Mouse (Mus musculus) liver, postnatal 0 days (tissue): Measurements from ENCODE around the gene Palld. TPM values are rescaled to one million over a fixed set of nuclear protein-coding genes. Genes with fewer than 3 reads are reported as not detected.

Experiments
- ATAC-seq: fragments of 200-750 bp; cut with Nextera tagmentation; 2 replicates; pipeline ENCODE4 v1.8.0; 2017; ENCODE audit warnings: mild to moderate bottlenecking, moderate library complexity
- DNase-seq: peaks from one replicate; pipeline ENCODE4 v3.0.0-alpha.2; 2016
- H3K27ac ChIP-seq: fragments of 300-500 bp; sonication (generic); 2 replicates; pipeline ENCODE4 v1.5.1; 2014; ENCODE audit warnings: antibody characterized with exemption, moderate library complexity, mild to moderate bottlenecking, low read depth
- H3K27me3 ChIP-seq: fragments of 300-500 bp; sonication (generic); 2 replicates; pipeline ENCODE4 v1.6.1; 2014; ENCODE audit warnings: low read length, control low read depth, mixed read lengths; ENCODE audit not compliant: insufficient read depth
- H3K36me3 ChIP-seq: fragments of 300-500 bp; sonication (generic); replicated peaks from 2 replicates; pipeline ENCODE4 v1.6.1; 2014; ENCODE audit warnings: mild to moderate bottlenecking, control low read depth, low read length, moderate library complexity, mixed read lengths; ENCODE audit not compliant: insufficient read depth
- H3K4me1 ChIP-seq: fragments of 300-500 bp; sonication (generic); 2 replicates; pipeline ENCODE4 v1.6.1; 2014; ENCODE audit warnings: antibody characterized with exemption, mild to moderate bottlenecking, control low read depth; ENCODE audit not compliant: insufficient read depth
- H3K4me2 ChIP-seq: fragments of 300-500 bp; sonication (generic); 2 replicates; pipeline ENCODE4 v1.6.1; 2014; ENCODE audit warnings: low read depth, mild to moderate bottlenecking, low read length, moderate library complexity, mixed read lengths
- H3K4me3 ChIP-seq: fragments of 300-500 bp; sonication (generic); 2 replicates; pipeline ENCODE4 v1.5.1; 2014; ENCODE audit warnings: low read depth, low read length
- H3K9ac ChIP-seq: fragments of 300-500 bp; sonication (generic); replicated peaks from 2 replicates; pipeline ENCODE4 v1.6.1; 2014; ENCODE audit warnings: mild to moderate bottlenecking, moderate library complexity
- H3K9me3 ChIP-seq: fragments of 300-500 bp; sonication (generic); 2 replicates; pipeline ENCODE4 v1.6.1; 2016; ENCODE audit warnings: mild to moderate bottlenecking, control low read depth, low read length, mixed read lengths
- CTCF ChIP-seq: sonication (generic); IDR thresholded peaks from 2 replicates; pipeline ENCODE4 v1.5.1; 2016; ENCODE audit warnings: antibody characterized with exemption, low read depth
- EP300 ChIP-seq: IDR thresholded peaks from 2 replicates; pipeline ENCODE4 v1.6.1; 2016; ENCODE audit warnings: antibody characterized with exemption, low read depth, mild to moderate bottlenecking
- WGBS: fragments of 180-500 bp; shearing (Covaris S2); extraction: QIAGEN DNeasy Blood & Tissue Kit; methylation state at CpG from one replicate; pipeline ENCODE4 v1.1.7; 2014; ENCODE audit not compliant: insufficient replicate concordance; 5-methylcytosine and 5-hydroxymethylcytosine counted together
- polyA plus RNA-seq: library from polyadenylated mRNA; unstranded; fragments of >200 nt; fragmentation: Nextera tagmentation; extraction: Ambion mirVana; gene quantifications from 2 replicates; pipeline ENCODE4 v1.2.1, GENCODE M21; 2015

Gene Palld
- polyA plus RNA-seq, 1 experiment from 2014 or later = 11.7 TPM

DNA sequence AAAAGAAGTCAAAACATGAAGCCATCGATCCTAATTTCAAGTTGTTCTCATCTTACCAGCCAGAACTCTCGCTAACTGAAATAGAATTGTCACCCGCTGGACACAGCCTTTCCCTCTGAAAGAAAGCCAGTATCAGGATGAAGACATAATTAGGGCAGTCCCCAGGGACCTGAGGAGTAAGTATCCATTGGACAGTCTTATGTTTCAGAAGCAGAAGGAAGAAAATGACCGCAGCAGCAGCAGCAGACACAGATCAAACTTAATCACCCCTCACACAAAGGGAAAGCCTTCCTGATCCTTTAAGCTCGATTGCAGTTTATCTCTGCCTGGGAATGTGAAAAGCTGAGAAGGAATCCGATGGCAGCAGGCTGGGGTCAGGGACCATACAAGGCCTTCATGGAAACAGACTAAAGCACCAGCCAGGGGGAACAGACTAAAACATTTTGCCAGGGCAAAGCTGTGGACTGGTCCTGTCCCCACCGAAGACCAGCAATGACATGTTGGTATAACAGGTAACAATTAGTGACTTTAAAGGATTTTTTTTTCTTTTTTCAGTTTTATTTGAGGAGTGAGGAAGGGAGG lies 53.8 kb downstream of the Palld start:
- TF ChIP-seq CTCF = no peak
- TF ChIP-seq EP300 = no peak
- no peaks in the 10 kb centered on the region for H3K9me3 ChIP-seq
- H3K4me2 ChIP-seq = no peak overlapping the region
- ATAC-seq (no peak), DNase-seq (no peak)
- no peaks in the 10 kb centered on the region for H3K4me1 ChIP-seq
- H3K36me3 ChIP-seq = no peaks in the 10 kb centered on the region
- H3K27ac ChIP-seq = no peak overlapping the region
- no peak overlapping the region for H3K9ac ChIP-seq
- no peak overlapping the region for H3K4me3 ChIP-seq
- H3K27me3 ChIP-seq = no peaks in the 10 kb centered on the region
- WGBS = 65% methylated on average over 7 of the region's 7 CpGs

DNA sequence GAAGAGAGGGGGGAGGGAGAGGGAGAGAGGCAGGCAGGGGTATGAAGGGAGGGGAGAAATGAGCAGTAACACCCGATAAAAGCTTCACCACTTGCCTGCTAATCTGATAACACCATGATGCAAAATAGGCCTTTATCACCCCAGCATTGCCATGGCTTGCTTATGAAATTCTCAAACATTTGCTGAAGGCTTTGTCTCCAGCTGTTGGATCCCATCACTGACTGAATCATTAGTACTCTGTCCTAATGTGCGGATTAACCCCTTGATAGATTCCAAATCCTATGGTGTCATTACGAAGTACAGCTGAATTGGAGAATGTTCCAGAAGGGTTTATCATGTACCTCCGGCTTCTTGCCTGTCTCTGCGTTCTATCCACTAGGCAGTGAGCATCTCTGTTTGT lies 55.0 kb downstream of the Palld start:
- DNase-seq (no peak), ATAC-seq (no peak)
- Histone ChIP-seq H3K27ac (no peak overlapping the region), H3K4me1 (no peaks in the 10 kb centered on the region), H3K9me3 (no peaks in the 10 kb centered on the region), H3K9ac (no peak overlapping the region), H3K4me3 (no peak overlapping the region), H3K4me2 (no peak overlapping the region), H3K36me3 (no peaks in the 10 kb centered on the region), H3K27me3 (no peaks in the 10 kb centered on the region)
- TF ChIP-seq EP300 = no peak
- TF ChIP-seq CTCF = no peak
- WGBS = 75% methylated on average over 5 of the region's 5 CpGs

DNA sequence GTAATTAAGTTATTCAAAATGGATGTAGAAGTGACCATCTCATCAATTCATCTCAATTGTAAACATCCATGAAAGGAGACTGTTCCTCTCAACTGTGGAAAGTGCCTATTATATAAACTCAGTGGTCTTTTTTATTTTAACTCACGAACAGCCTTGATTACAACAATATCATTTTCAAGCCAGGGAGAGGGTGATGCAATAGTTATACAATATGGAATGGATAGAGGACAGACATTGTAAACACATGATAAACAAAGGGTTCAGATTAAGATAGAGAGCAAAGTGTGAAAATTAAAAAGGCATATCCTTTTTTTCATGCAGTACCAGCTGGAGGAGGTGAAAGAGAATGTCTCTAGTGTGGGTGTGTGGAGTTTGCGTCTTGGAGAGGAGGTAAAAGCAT lies 57.5 kb downstream of the Palld start:
- TF ChIP-seq EP300 = no peak
- TF ChIP-seq CTCF = no peak
- no peak overlapping the region for H3K27ac ChIP-seq
- 76% methylated on average over 2 of the region's 2 CpGs for WGBS
- H3K4me3 ChIP-seq = no peak overlapping the region
- DNase-seq (no peak), ATAC-seq (no peak)
- no peaks in the 10 kb centered on the region for H3K27me3 ChIP-seq
- no peaks in the 10 kb centered on the region for H3K36me3 ChIP-seq
- H3K4me1 ChIP-seq = no peaks in the 10 kb centered on the region
- H3K4me2 ChIP-seq = no peak overlapping the region
- no peak overlapping the region for H3K9ac ChIP-seq
- no peaks in the 10 kb centered on the region for H3K9me3 ChIP-seq

DNA sequence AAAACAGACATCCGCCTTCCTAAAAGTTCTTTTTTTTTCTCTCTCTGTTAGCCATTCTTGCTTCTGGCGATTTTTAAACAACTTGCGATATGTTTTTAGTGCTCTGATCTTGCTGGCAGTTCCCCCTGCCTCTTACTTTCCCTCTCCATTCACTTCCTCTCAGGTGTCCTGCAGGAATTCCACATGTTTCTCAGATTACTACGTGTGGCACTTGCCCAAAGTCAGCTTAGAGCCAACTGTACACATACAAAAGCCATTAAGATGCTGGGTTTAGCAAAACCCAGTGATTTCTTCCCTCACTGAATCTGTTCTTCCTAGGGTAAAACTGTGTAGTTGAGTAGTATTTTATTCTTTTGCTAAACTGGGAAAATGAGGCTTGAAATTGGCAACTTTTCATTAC lies 57.9 kb downstream of the Palld start:
- H3K27ac ChIP-seq = no peak overlapping the region
- no peak overlapping the region for H3K4me3 ChIP-seq
- no peaks in the 10 kb centered on the region for H3K9me3 ChIP-seq
- H3K9ac ChIP-seq = no peak overlapping the region
- ATAC-seq (no peak), DNase-seq (no peak)
- H3K4me1 ChIP-seq = no peaks in the 10 kb centered on the region
- TF ChIP-seq EP300 (no peak), CTCF (no peak)
- 73% methylated on average over 4 of the region's 4 CpGs for WGBS
- no peaks in the 10 kb centered on the region for H3K36me3 ChIP-seq
- H3K27me3 ChIP-seq = no peaks in the 10 kb centered on the region
- no peak overlapping the region for H3K4me2 ChIP-seq

DNA sequence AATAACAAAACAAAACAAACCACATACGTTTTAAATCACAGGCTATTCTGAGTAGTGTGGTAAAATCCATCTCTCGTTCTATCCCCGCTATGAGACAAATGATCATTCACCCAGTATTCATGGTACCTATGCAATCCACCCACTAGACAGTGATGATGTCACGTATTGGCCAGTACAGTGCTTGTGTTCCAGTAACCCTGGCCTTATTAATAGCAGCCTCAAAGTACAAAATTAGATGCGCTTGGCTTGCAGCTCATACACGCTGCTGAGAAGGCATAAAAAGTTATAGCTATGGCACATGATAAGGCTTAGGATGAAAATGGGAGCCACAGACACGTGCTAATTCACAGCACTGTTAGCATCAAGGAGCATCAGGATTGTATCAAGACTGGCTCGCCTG lies 58.7 kb downstream of the Palld start:
- Histone ChIP-seq H3K9me3 (no peaks in the 10 kb centered on the region), H3K36me3 (no peaks in the 10 kb centered on the region), H3K9ac (no peak overlapping the region), H3K4me2 (no peak overlapping the region), H3K4me1 (no peaks in the 10 kb centered on the region), H3K27me3 (no peaks in the 10 kb centered on the region), H3K4me3 (no peak overlapping the region), H3K27ac (no peak overlapping the region)
- 80% methylated on average over 8 of the region's 8 CpGs for WGBS
- DNase-seq (no peak), ATAC-seq (no peak)
- TF ChIP-seq EP300 = no peak
- no peak for TF ChIP-seq CTCF

DNA sequence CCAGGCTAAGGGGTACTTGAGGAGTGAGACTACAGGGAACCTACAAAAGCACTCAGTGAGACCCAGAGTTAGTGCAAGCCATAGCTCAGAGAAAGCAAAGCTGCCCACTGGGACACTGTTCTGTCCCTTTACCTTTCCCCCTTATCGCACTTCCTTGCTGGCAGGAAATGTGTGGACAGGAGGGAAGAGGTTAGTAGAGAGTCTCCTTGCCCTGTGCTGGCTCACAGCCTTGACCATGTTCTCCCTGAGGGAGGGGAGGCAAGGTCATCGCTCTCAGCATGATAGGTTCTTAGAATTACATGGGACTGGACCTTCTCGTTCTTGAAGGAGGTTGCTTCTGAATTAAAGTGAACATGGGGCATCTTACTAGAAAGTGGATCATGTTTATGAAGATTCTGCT lies 69.3 kb downstream of the Palld start:
- no peak overlapping the region for H3K9ac ChIP-seq
- no peak overlapping the region for H3K4me2 ChIP-seq
- H3K4me1 ChIP-seq = no peaks in the 10 kb centered on the region
- H3K36me3 ChIP-seq = no peaks in the 10 kb centered on the region
- no peak overlapping the region for H3K27ac ChIP-seq
- no peaks in the 10 kb centered on the region for H3K27me3 ChIP-seq
- no peak for TF ChIP-seq CTCF
- no peak for TF ChIP-seq EP300
- no peaks in the 10 kb centered on the region for H3K9me3 ChIP-seq
- 75% methylated on average over 3 of the region's 3 CpGs for WGBS
- DNase-seq (no peak), ATAC-seq (no peak)
- H3K4me3 ChIP-seq = no peak overlapping the region

DNA sequence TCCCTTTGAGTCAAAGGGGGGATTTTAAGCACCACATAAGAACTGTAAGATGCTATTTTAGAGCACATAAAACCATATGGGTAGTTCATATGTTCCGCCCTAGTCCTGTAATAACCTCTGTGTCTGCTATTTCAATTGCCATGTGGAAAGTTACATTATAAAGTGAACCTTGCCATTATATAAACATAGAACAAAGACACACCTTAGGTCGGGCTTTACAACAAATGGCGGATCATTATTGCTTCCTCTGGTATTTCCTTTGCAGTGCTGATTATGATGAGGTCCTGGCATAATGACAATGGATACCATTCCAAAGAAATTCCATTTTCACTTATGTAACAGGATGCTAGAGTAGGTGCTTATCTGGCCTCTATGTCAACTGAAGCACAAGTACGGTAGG lies 70.5 kb downstream of the Palld start:
- no peak overlapping the region for H3K4me3 ChIP-seq
- no peak overlapping the region for H3K9ac ChIP-seq
- H3K36me3 ChIP-seq = no peaks in the 10 kb centered on the region
- H3K4me1 ChIP-seq = no peaks in the 10 kb centered on the region
- TF ChIP-seq EP300 (no peak), CTCF (no peak)
- WGBS = 70% methylated on average over 4 of the region's 4 CpGs
- H3K27me3 ChIP-seq = no peaks in the 10 kb centered on the region
- H3K9me3 ChIP-seq = no peaks in the 10 kb centered on the region
- DNase-seq (no peak), ATAC-seq (no peak)
- no peak overlapping the region for H3K4me2 ChIP-seq
- no peak overlapping the region for H3K27ac ChIP-seq
